13 mouse cellular contexts compared by ENCODE assay signal in genomic region chr6:114394982-114395381, GRCm38 (mm10).
"Had no signal": no experiment of that assay in that cellular context is flagged by ENCODE, and none has a peak within 500 bp of the region (broad histone marks: within the 10 kb centered on the region; RNA-seq: fewer than 3 reads in every experiment).

No protein-coding gene starts in this region.

- H3K4me2 ChIP-seq: limb, embryonic 12.5 days; midbrain, embryonic 11.5 days; midbrain, embryonic 15.5 days; neural tube, embryonic 12.5 days had no signal

- H3K36me3 ChIP-seq: limb, embryonic 12.5 days; midbrain, embryonic 15.5 days; neural tube, embryonic 12.5 days had no signal

- ATAC-seq: midbrain, embryonic 15.5 days had no signal

- H3K9me3 ChIP-seq: limb, embryonic 12.5 days; megakaryocyte, embryonic 14.5 days; midbrain, embryonic 15.5 days; neural tube, embryonic 12.5 days had no signal

- H3K4me3 ChIP-seq: limb, embryonic 12.5 days; megakaryocyte, embryonic 14.5 days; midbrain, embryonic 15.5 days; neural tube, embryonic 12.5 days had no signal

- H3K9ac ChIP-seq: limb, embryonic 12.5 days; liver, embryonic 14.5 days; midbrain, embryonic 15.5 days; neural tube, embryonic 12.5 days had no signal

- H3K27ac ChIP-seq: kidney, postnatal 0 days; limb, embryonic 12.5 days; liver, embryonic 14.5 days; macrophage; midbrain, embryonic 15.5 days; neural tube, embryonic 12.5 days; stomach, postnatal 0 days had no signal

- DNase-seq: kidney, adult 8-10 months; kidney, postnatal 36 days; liver; thymus, postnatal 4 days had no signal
